In genomic region chr5:121818401-121818800, GRCm38 (mm10) we compare ENCODE assay signal across 16 mouse cellular contexts.
"Had no signal": no experiment of that assay in that cellular context is flagged by ENCODE, and none has a peak within 500 bp of the region (broad histone marks: within the 10 kb centered on the region; RNA-seq: fewer than 3 reads in every experiment).

No protein-coding gene starts in this region.

- H3K27me3 ChIP-seq: kidney, embryonic 15.5 days; limb, embryonic 13.5 days; midbrain, embryonic 12.5 days had no signal

- H3K4me2 ChIP-seq: kidney, embryonic 15.5 days; limb, embryonic 13.5 days; lung, embryonic 14.5 days; midbrain, embryonic 12.5 days had no signal

- DNase-seq: kidney, adult 8-10 months; kidney, postnatal 10 days; kidney, postnatal 36 days; liver; liver, postnatal 0 days; lung, embryonic 14.5 days; thymus, adult 18-20 months; thymus, postnatal 36 days had no signal

- H3K4me3 ChIP-seq: kidney, embryonic 15.5 days; limb, embryonic 10.5 days; limb, embryonic 13.5 days; midbrain, embryonic 12.5 days had no signal

- H3K9me3 ChIP-seq: kidney, embryonic 15.5 days; limb, embryonic 10.5 days; limb, embryonic 13.5 days; midbrain, embryonic 12.5 days had no signal

- H3K4me1 ChIP-seq: midbrain, embryonic 12.5 days had no signal

- H3K27ac ChIP-seq: kidney, embryonic 15.5 days; limb, embryonic 10.5 days; limb, embryonic 13.5 days; liver, embryonic 14.5 days; macrophage; midbrain, embryonic 12.5 days had no signal

- H3K9ac ChIP-seq: kidney, embryonic 15.5 days; limb, embryonic 13.5 days; liver, embryonic 14.5 days; liver, postnatal 0 days; lung, embryonic 14.5 days; midbrain, embryonic 12.5 days had no signal

- ATAC-seq: liver, postnatal 0 days; lung, postnatal 0 days; midbrain, embryonic 16.5 days had no signal
